Mouse (Mus musculus) spleen, adult 18-20 months (tissue): Measurements from ENCODE around the gene Gpr137.
A peak's percentile ranks its signal among the peaks of the same experiment; 100 is the strongest.

Source experiments
- DNase-seq, 2 experiments: peaks; one replicate each; pipeline ENCODE4 v3.0.0; 2022; ENCODE audit warnings: mixed read lengths in 2 of 2

The Gpr137 gene

GRCm38 (mm10) chr19:6920741-6921636 lies 21.3 kb downstream of the Gpr137 start:
- peak; percentile 58 to 68 for DNase-seq

- DNase-seq: no peak
Measured at GRCm38 (mm10) chr19:6919876-6920740, 22.2 kb downstream of the Gpr137 start.

- DNase-seq: no peak
Measured at GRCm38 (mm10) chr19:6919431-6919830, 22.8 kb downstream of the Gpr137 start.

- DNase-seq: no peak
Measured at GRCm38 (mm10) chr19:6918321-6918720, 24.0 kb downstream of the Gpr137 start.

GRCm38 (mm10) chr19:6916496-6916895 lies 25.8 kb downstream of the Gpr137 start:
- DNase-seq: no peak

- DNase-seq: no peak
Measured at GRCm38 (mm10) chr19:6915276-6915675, 27.0 kb downstream of the Gpr137 start.

- DNase-seq: no peak
Measured at GRCm38 (mm10) chr19:6914540-6914939, 27.7 kb downstream of the Gpr137 start.

- DNase-seq: no peak
Measured at GRCm38 (mm10) chr19:6913991-6914390, 28.3 kb downstream of the Gpr137 start.

- DNase-seq: no peak
Measured at GRCm38 (mm10) chr19:6913036-6913435, 29.2 kb downstream of the Gpr137 start.

- no peak for DNase-seq
Measured at GRCm38 (mm10) chr19:6912205-6912970, 29.9 kb downstream of the Gpr137 start.

GRCm38 (mm10) chr19:6911101-6912074 lies 30.9 kb downstream of the Gpr137 start:
- DNase-seq: no peak

- DNase-seq: peak; percentile 55
Measured at GRCm38 (mm10) chr19:6910306-6910705, 32.0 kb downstream of the Gpr137 start.

GRCm38 (mm10) chr19:6909507-6910289 lies 32.6 kb downstream of the Gpr137 start, which contains the start of the genes Trmt112 and Prdx5:
Trmt112 (plus strand) TSS chr19:6909698.
Prdx5 (minus strand) TSS chr19:6910106.
- DNase-seq: peak; percentile 84 to 86

- DNase-seq: no peak
Measured at GRCm38 (mm10) chr19:6909021-6909420, 33.3 kb downstream of the Gpr137 start.

GRCm38 (mm10) chr19:6907811-6908540 lies 34.3 kb downstream of the Gpr137 start:
- DNase-seq: no peak

GRCm38 (mm10) chr19:6907094-6907493 lies 35.2 kb downstream of the Gpr137 start:
- DNase-seq: no peak

GRCm38 (mm10) chr19:6906199-6906598 lies 36.1 kb downstream of the Gpr137 start:
- DNase-seq: no peak

- no peak for DNase-seq
Measured at GRCm38 (mm10) chr19:6905498-6906159, 36.7 kb downstream of the Gpr137 start.

- no peak for DNase-seq
Measured at GRCm38 (mm10) chr19:6904846-6905245, 37.4 kb downstream of the Gpr137 start.
